Mouse (Mus musculus) MEL (cell line): ENCODE measurements at regions not wholly inside any gene's neighbourhood (a gene's known extent, or its start where the extent isn't known, plus 50 kb on each side); places are given as distances from the start of the nearest gene placed in this dataset.

Experiments
- DNase-seq: peaks from one replicate; pipeline ENCODE4 v3.0.0; 2011; ENCODE audit warnings: low read depth, low spot score
- H3K27ac ChIP-seq: 2 replicates; pipeline ENCODE4 v1.5.1; 2012; ENCODE audit warnings: low read depth, mild to moderate bottlenecking, control low read depth, low read length, moderate library complexity; ENCODE audit not compliant: control insufficient read depth
- H3K27me3 ChIP-seq, 2 experiments: fragments of 150-350 bp in 1 of 2; sonication (generic) in 1 of 2; 2 replicates each; pipeline ENCODE4 v1.6.1; 2012; ENCODE audit warnings: low read length in 2 of 2, mild to moderate bottlenecking in 2 of 2, improper control_type of control experiment in 1 of 2, moderate library complexity in 1 of 2; ENCODE audit not compliant: insufficient read depth in 2 of 2, control insufficient read depth in 1 of 2
- H3K36me3 ChIP-seq, 2 experiments: 2 replicates each; pipeline ENCODE4 v1.6.1; 2012 to 2014; ENCODE audit warnings: low read length in 2 of 2, improper control_type of control experiment in 1 of 2, inconsistent platforms in 1 of 2, mild to moderate bottlenecking in 1 of 2; ENCODE audit not compliant: insufficient read depth in 2 of 2, control insufficient read depth in 1 of 2
- H3K4me1 ChIP-seq, 2 experiments: fragments of 150-350 bp in 1 of 2; sonication (generic) in 1 of 2; 2 replicates each; pipeline ENCODE4 v1.6.1; 2012; ENCODE audit warnings: low read length in 2 of 2, improper control_type of control experiment in 1 of 2, mild to moderate bottlenecking in 1 of 2; ENCODE audit not compliant: insufficient read depth in 2 of 2, control insufficient read depth in 1 of 2
- H3K4me3 ChIP-seq, 2 experiments: fragments of 150-350 bp in 1 of 2; sonication (generic) in 1 of 2; 2 replicates each; pipeline ENCODE4 v1.5.1; 2012; ENCODE audit warnings: low read depth in 2 of 2, low read length in 2 of 2, mild to moderate bottlenecking in 2 of 2, moderate library complexity in 2 of 2, control low read depth in 1 of 2, improper control_type of control experiment in 1 of 2; ENCODE audit not compliant: control insufficient read depth in 1 of 2, insufficient read depth in 1 of 2
- H3K79me2 ChIP-seq: 2 replicates; pipeline ENCODE4 v1.6.1; 2012; ENCODE audit warnings: mild to moderate bottlenecking, low read length, moderate library complexity; ENCODE audit not compliant: control insufficient read depth, poor library complexity, insufficient read depth
- H3K9ac ChIP-seq: 2 replicates; pipeline ENCODE4 v1.6.1; 2012; ENCODE audit warnings: low read depth, mild to moderate bottlenecking, control low read depth, low read length, moderate library complexity; ENCODE audit not compliant: control insufficient read depth, poor library complexity, severe bottlenecking
- H3K9me3 ChIP-seq: fragments of 150-350 bp; sonication (generic); replicated peaks from 2 replicates; pipeline ENCODE4 v1.6.1; 2012; ENCODE audit warnings: mild to moderate bottlenecking, low read length, improper control_type of control experiment, moderate library complexity; ENCODE audit not compliant: insufficient read depth
- CTCF ChIP-seq, 3 experiments: IDR thresholded peaks in 2 of 3; conservative IDR thresholded peaks in 1 of 3; 2 replicates each; pipeline ENCODE4 v1.5.1; 2011 to 2012; ENCODE audit warnings: low read length in 3 of 3, low read depth in 2 of 3, mild to moderate bottlenecking in 2 of 3, improper control_type of control experiment in 1 of 3, inconsistent platforms in 1 of 3, mixed read lengths in 1 of 3, moderate library complexity in 1 of 3; ENCODE audit not compliant: control insufficient read depth in 1 of 3, insufficient read depth in 1 of 3, poor library complexity in 1 of 3, severe bottlenecking in 1 of 3
- ELF1 ChIP-seq: IDR thresholded peaks from 2 replicates; pipeline ENCODE4 v1.6.1; 2014; ENCODE audit warnings: low read depth, mild to moderate bottlenecking, inconsistent platforms, low read length, improper control_type of control experiment, moderate library complexity
- ETS1 ChIP-seq: IDR thresholded peaks from 2 replicates; pipeline ENCODE4 v1.6.1; 2012; ENCODE audit warnings: low read depth, mild to moderate bottlenecking, inconsistent platforms, low read length, improper control_type of control experiment, moderate library complexity
- GATA1 ChIP-seq: IDR thresholded peaks from 2 replicates; pipeline ENCODE4 v1.6.1; 2011; ENCODE audit warnings: low read depth, low read length, improper control_type of control experiment
- HCFC1 ChIP-seq: IDR thresholded peaks from 2 replicates; pipeline ENCODE4 v1.6.1; 2012; ENCODE audit warnings: low read depth, mild to moderate bottlenecking, inconsistent platforms, low read length, improper control_type of control experiment, moderate library complexity
- MXI1 ChIP-seq: IDR thresholded peaks from 2 replicates; pipeline ENCODE4 v1.6.1; 2011; ENCODE audit warnings: mild to moderate bottlenecking, low read depth, low read length, improper control_type of control experiment
- MYB ChIP-seq: IDR thresholded peaks from 2 replicates; pipeline ENCODE4 v1.6.1; 2011; ENCODE audit warnings: mild to moderate bottlenecking, low read depth, low read length, improper control_type of control experiment
- NELFE ChIP-seq: IDR thresholded peaks from 2 replicates; pipeline ENCODE4 v1.6.1; 2011; ENCODE audit warnings: low read depth, low read length, improper control_type of control experiment
- NRF1 ChIP-seq: IDR thresholded peaks from 2 replicates; pipeline ENCODE4 v1.6.1; 2014; ENCODE audit warnings: low read depth, mild to moderate bottlenecking, inconsistent platforms, low read length, improper control_type of control experiment, moderate library complexity; ENCODE audit not compliant: poor library complexity, insufficient read depth, severe bottlenecking
- RAD21 ChIP-seq: IDR thresholded peaks from 2 replicates; pipeline ENCODE4 v1.6.1; 2011; ENCODE audit warnings: mild to moderate bottlenecking, low read depth, low read length, improper control_type of control experiment
- RCOR1 ChIP-seq: IDR thresholded peaks from 2 replicates; pipeline ENCODE4 v1.6.1; 2012; ENCODE audit warnings: low read depth, mild to moderate bottlenecking, inconsistent platforms, low read length, improper control_type of control experiment
- SMC3 ChIP-seq: IDR thresholded peaks from 2 replicates; pipeline ENCODE4 v1.6.1; 2011; ENCODE audit warnings: low read depth, low read length, improper control_type of control experiment
- TBP ChIP-seq: IDR thresholded peaks from 2 replicates; pipeline ENCODE4 v1.8.0; 2011; ENCODE audit warnings: low read depth, low read length, improper control_type of control experiment
- UBTF ChIP-seq: IDR thresholded peaks from 2 replicates; pipeline ENCODE4 v1.6.1; 2012; ENCODE audit warnings: low read depth, mild to moderate bottlenecking, inconsistent platforms, low read length, improper control_type of control experiment, moderate library complexity, borderline replicate concordance; ENCODE audit not compliant: insufficient read depth
- USF1 ChIP-seq: IDR thresholded peaks from 2 replicates; pipeline ENCODE4 v1.6.1; 2014; ENCODE audit warnings: low read depth, mild to moderate bottlenecking, inconsistent platforms, low read length, improper control_type of control experiment, moderate library complexity
- USF2 ChIP-seq, 2 experiments: IDR thresholded peaks; 2 replicates each; pipeline ENCODE4 v1.6.1; 2011 to 2012; ENCODE audit warnings: improper control_type of control experiment in 2 of 2, low read length in 2 of 2, borderline replicate concordance in 1 of 2, inconsistent platforms in 1 of 2, low read depth in 1 of 2, mild to moderate bottlenecking in 1 of 2; ENCODE audit not compliant: insufficient read depth in 1 of 2
- ZKSCAN1 ChIP-seq: IDR thresholded peaks from 2 replicates; pipeline ENCODE4 v1.6.1; 2012; ENCODE audit warnings: low read depth, mild to moderate bottlenecking, inconsistent platforms, low read length, improper control_type of control experiment, moderate library complexity
- ZNF384 ChIP-seq: IDR thresholded peaks from 2 replicates; pipeline ENCODE4 v1.6.1; 2012; ENCODE audit warnings: low read depth, mild to moderate bottlenecking, inconsistent platforms, low read length, improper control_type of control experiment

DNA sequence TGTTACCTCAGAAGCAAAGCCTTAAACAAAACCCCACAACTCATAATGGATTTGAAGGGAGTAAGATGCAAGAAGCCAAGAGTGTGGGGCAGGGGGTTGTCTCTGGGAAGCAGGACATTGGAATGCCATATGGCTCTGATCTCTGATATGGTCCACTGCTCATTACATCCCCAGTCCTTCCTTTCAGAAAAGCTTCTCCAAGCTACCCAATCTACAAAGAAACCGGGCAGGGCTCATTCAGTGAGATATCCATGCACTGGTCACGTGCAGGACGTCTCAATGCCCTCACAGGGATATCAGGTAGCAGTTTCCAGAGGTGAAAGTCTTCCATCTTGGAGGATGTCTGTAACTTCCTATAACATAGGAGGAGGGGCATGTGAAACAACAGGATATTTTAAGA, 61.8 kb upstream of the Aco1 start:
- no peak overlapping the region for H3K9ac ChIP-seq
- H3K27me3 ChIP-seq: no peaks in the 10 kb centered on the region
- no peaks in the 10 kb centered on the region for H3K36me3 ChIP-seq
- no peaks in the 10 kb centered on the region for H3K4me1 ChIP-seq
- TF ChIP-seq TBP (no peak), ETS1 (no peak), USF1 (no peak), UBTF (no peak), ELF1 (no peak), SMC3 (no peak), RCOR1 (no peak), MYB (no peak)
- H3K27ac ChIP-seq: no peak overlapping the region
- H3K4me3 ChIP-seq: no peak overlapping the region
- no peaks in the 10 kb centered on the region for H3K79me2 ChIP-seq
- H3K9me3 ChIP-seq: no peaks in the 10 kb centered on the region
- no peak for DNase-seq

DNA sequence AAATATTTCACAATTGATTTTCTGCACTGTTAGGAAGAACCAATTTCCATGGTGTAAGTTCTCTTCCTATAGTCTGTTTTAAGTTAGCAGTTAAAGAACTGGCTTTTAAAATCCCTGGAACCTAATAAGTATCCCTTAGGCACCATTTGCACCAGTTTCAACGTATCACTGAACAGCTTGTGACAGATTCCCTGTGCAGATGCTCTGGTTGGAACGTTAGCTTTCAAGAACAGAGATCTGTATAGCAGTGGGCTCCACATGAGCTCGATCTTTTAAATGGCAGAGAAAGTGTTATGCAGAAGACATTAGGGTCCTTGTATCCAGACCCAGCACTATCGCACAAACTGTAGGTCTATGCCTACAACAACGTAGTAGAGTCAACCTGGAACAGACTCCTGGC, 52.6 kb upstream of the Aco1 start:
- Histone ChIP-seq H3K79me2 (no peaks in the 10 kb centered on the region), H3K9ac (no peak overlapping the region), H3K27ac (no peak overlapping the region), H3K9me3 (no peaks in the 10 kb centered on the region), H3K36me3 (no peaks in the 10 kb centered on the region), H3K27me3 (no peaks in the 10 kb centered on the region), H3K4me1 (no peaks in the 10 kb centered on the region), H3K4me3 (no peak overlapping the region)
- TF ChIP-seq UBTF: no peak
- TF ChIP-seq TBP: no peak
- no peak for TF ChIP-seq GATA1
- TF ChIP-seq MXI1: no peak
- TF ChIP-seq ZKSCAN1: no peak
- no peak for TF ChIP-seq HCFC1
- TF ChIP-seq ZNF384: no peak
- no peak for TF ChIP-seq CTCF (IDR thresholded peaks at IDR 0.05 in 2 of 3, conservative IDR thresholded peaks at IDR 0.05 in 1 of 3; ENCODE audit: control insufficient read depth in 1 of 3, insufficient read depth in 1 of 3, low read depth in 2 of 3, low read length in 3 of 3, poor library complexity in 1 of 3, severe bottlenecking in 1 of 3)
- no peak for TF ChIP-seq USF2 (IDR thresholded peaks at IDR 0.05; ENCODE audit: borderline replicate concordance in 1 of 2, insufficient read depth in 1 of 2, low read depth in 1 of 2, low read length in 2 of 2)
- TF ChIP-seq NELFE: no peak
- TF ChIP-seq RAD21: no peak
- TF ChIP-seq NRF1: no peak
- DNase-seq: no peak
